Mouse (Mus musculus): ENCODE measurements around the gene Olfr610. TPM values are rescaled to one million over a fixed set of nuclear protein-coding genes. Genes with fewer than 3 reads are reported as not detected.

The Olfr610 gene
- not detected in 2 replicates for polyA plus RNA-seq (2012; ENCODE audit: low replicate concordance)

DNA sequence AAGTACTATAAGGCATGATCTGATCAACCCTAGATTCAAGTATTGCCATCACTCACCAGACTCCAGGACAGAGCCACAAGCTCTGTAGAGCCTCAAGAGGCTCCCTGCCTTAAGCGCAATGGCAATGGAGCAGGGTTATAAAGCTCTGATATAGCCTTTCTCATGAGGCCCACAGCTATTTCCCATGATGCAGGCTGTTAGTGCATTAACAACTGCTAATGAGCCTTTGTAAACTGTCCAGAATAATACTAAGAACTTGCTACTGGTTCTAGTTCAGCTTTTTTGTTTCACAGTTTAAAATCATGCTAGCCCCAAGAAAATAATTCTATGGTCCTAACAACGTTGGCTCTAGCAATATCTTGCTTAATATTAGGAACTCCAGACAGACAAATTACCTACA is at the start of gene Olfr610:
Olfr610 (minus strand) TSS at position 101 of the 400 bp plus-strand sequence.

DNA sequence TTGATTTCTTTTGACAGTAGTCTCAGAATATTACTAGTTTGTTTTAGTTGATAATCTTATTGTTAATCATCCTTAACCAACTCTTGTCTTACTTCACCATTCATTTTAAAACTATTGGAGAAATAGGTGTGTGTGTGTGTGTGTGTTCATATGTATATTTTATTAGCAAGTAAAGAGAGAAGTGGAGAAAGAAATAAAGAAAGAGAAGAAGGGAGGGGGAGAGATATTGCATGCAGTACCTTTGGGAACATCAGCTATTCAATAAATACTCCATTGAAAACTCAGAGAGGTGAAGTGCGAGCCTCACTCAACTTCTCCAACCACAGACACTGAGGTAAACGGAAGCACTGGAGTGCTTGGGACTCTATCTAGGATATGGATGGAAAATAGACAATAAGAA is 43.9 kb upstream of the Olfr610 start, which contains the start of gene Olfr615:
Olfr615 (plus strand) TSS at position 301 of the 400 bp plus-strand sequence.

DNA sequence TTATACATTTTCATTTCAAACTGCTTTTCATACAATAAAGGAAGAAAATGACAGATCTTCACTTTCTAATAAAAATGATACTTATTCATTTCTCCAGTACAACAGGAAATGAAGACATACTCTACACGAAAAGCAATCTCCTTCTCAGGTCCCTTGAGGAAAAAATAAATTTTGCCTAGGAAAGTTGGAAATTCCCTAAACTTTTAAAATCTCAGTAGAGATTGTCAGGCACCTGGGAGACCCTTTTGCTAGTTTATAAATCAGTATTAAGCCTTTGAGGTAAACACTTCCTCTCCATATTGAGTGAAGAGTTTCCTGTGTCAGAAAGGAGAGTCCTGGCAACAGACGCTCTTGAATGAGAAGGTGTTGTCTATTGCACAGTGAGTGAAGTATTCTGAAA is 35.9 kb upstream of the Olfr610 start, which contains the start of gene Olfr613:
Olfr613 (plus strand) TSS at position 301 of the 400 bp plus-strand sequence.

DNA sequence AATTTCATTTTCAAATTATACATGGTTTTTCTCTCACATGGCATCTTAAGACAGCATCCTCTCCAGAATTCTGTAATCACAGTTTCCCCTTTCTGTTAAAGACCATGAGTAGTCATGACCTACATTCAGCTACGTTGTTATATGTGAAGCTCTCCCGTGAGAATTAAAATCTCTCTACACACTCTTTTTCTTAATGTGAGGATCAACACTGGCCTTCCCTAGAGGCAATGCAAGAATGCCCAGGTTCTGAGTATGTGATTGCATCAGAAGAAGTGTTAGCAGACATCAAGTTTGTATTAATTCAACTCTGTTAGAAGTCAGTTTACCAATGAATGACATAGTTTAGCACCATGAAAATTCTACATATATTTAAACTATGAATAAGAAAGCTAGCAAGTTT is 30.7 kb upstream of the Olfr610 start, which contains the start of gene Olfr612:
Olfr612 (minus strand) TSS at position 101 of the 400 bp plus-strand sequence.

DNA sequence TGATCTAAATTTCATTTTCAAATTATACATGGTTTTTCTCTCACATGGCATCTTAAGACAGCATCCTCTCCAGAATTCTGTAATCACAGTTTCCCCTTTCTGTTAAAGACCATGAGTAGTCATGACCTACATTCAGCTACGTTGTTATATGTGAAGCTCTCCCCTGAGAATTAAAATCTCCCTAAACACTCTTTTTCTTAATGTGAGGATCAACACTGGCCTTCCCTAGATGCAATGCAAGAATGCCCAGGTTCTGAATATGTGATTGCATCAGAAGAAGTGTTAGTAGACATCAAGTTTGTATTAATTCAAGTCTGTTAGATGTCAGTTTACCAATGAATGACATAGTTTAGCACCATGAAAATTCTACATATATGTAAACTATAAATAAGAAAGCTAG is 8.8 kb upstream of the Olfr610 start, which contains the start of gene Olfr611:
Olfr611 (minus strand) TSS at position 101 of the 400 bp plus-strand sequence.

DNA sequence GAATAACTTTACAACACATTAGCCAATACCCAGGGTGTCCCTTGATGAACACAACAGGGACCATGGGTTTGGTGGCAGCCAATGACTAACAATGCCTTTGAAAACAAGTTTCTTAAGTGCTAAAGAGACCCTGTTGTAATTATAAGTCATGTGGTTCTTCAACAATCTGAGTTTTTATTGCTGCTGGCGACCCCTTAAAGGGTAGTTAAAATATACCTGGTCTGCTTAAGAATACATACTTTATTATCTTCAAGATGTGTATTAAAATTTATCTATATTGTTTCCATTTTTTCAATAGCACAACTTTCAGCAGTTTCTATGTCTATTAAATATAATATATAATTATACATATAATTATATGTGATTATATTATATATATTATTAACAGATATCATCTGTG is 14.0 kb downstream of the Olfr610 start, which contains the start of gene Olfr609:
Olfr609 (minus strand) TSS at position 101 of the 400 bp plus-strand sequence.

DNA sequence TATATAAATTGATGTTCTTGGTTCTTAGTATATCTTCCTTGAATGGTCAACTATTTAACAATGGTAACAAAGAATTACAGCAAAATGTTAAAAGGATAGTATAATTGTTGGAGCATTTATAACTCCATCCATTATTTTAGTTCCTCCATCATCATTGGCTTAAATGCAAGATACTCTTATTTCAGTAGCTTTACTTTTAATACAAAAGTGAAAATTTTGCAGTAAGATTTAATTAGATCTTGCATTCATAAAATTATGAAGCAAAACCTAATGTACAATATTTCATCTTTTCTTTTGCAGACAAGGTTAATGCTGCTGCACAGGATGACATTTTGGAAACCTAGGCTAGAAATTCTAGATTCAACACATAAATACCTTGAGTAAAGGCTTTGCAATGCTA is 42.3 kb downstream of the Olfr610 start, which contains the start of gene Olfr608:
Olfr608 (plus strand) TSS at position 301 of the 400 bp plus-strand sequence.

Other genes with a start within 250 kb of the Olfr610 start
- gene Olfr596, start 206.5 kb downstream of the Olfr610 start, polyA plus RNA-seq (2012; ENCODE audit: low replicate concordance) = not detected in 2 replicates
- gene Olfr597, start 195.8 kb downstream of the Olfr610 start, polyA plus RNA-seq (2012; ENCODE audit: low replicate concordance) = not detected in 2 replicates
- gene Olfr598, start 188.6 kb downstream of the Olfr610 start, polyA plus RNA-seq (2012; ENCODE audit: low replicate concordance) = not detected in 2 replicates
- gene Olfr599, start 176.2 kb downstream of the Olfr610 start, polyA plus RNA-seq (2012; ENCODE audit: low replicate concordance) = not detected in 2 replicates
- not detected in 2 replicates for gene Olfr600, start 162.5 kb downstream of the Olfr610 start, polyA plus RNA-seq (2012; ENCODE audit: low replicate concordance)
- gene Olfr601, start 149.5 kb downstream of the Olfr610 start, polyA plus RNA-seq (2012; ENCODE audit: low replicate concordance) = not detected in 2 replicates
- not detected in 2 replicates for gene Olfr603, start 125.9 kb downstream of the Olfr610 start, polyA plus RNA-seq (2012; ENCODE audit: low replicate concordance)
- gene Usp17lc, start 97.0 kb downstream of the Olfr610 start, polyA plus RNA-seq (2012; ENCODE audit: low replicate concordance) = not detected in 2 replicates
- not detected in 2 replicates for gene Olfr605, start 66.7 kb downstream of the Olfr610 start, polyA plus RNA-seq (2012; ENCODE audit: low replicate concordance)
- not detected in 2 replicates for gene Olfr606, start 63.1 kb downstream of the Olfr610 start, polyA plus RNA-seq (2012; ENCODE audit: low replicate concordance)
- not detected in 2 replicates for gene Olfr607, start 48.0 kb downstream of the Olfr610 start, polyA plus RNA-seq (2012; ENCODE audit: low replicate concordance)
- not detected in 2 replicates for gene Olfr608, start 42.2 kb downstream of the Olfr610 start, polyA plus RNA-seq (2012; ENCODE audit: low replicate concordance)
- gene Olfr609, start 14.1 kb downstream of the Olfr610 start, polyA plus RNA-seq (2012; ENCODE audit: low replicate concordance) = not detected in 2 replicates
- gene Olfr611, start 8.7 kb upstream of the Olfr610 start, polyA plus RNA-seq (2012; ENCODE audit: low replicate concordance) = not detected in 2 replicates
- gene Olfr612, start 30.6 kb upstream of the Olfr610 start, polyA plus RNA-seq (2012; ENCODE audit: low replicate concordance) = not detected in 2 replicates
- not detected in 2 replicates for gene Olfr613, start 36.0 kb upstream of the Olfr610 start, polyA plus RNA-seq (2012; ENCODE audit: low replicate concordance)
- not detected in 2 replicates for gene Olfr615, start 44.0 kb upstream of the Olfr610 start, polyA plus RNA-seq (2012; ENCODE audit: low replicate concordance)
- not detected in 2 replicates for gene Olfr616, start 57.0 kb upstream of the Olfr610 start, polyA plus RNA-seq (2012; ENCODE audit: low replicate concordance)
- gene Olfr617, start 60.9 kb upstream of the Olfr610 start, polyA plus RNA-seq (2012; ENCODE audit: low replicate concordance) = not detected in 2 replicates
- gene Olfr618, start 78.0 kb upstream of the Olfr610 start, polyA plus RNA-seq (2012; ENCODE audit: low replicate concordance) = 0.15 TPM in 1 of 2 replicates, not detected in the other
- gene Olfr619, start 88.5 kb upstream of the Olfr610 start, polyA plus RNA-seq (2012; ENCODE audit: low replicate concordance) = not detected in 2 replicates
- gene Olfr620, start 100.4 kb upstream of the Olfr610 start, polyA plus RNA-seq (2012; ENCODE audit: low replicate concordance) = not detected in 2 replicates
- gene Olfr622, start 130.6 kb upstream of the Olfr610 start, polyA plus RNA-seq (2012; ENCODE audit: low replicate concordance) = not detected in 2 replicates
- gene Olfr623, start 151.6 kb upstream of the Olfr610 start, polyA plus RNA-seq (2012; ENCODE audit: low replicate concordance) = not detected in 2 replicates
- gene Olfr624, start 159.1 kb upstream of the Olfr610 start, polyA plus RNA-seq (2012; ENCODE audit: low replicate concordance) = not detected in 2 replicates
- gene Olfr625-ps1, start 170.6 kb upstream of the Olfr610 start, polyA plus RNA-seq (2012; ENCODE audit: low replicate concordance) = not detected in 2 replicates
- not detected in 2 replicates for gene Olfr243, start 202.5 kb upstream of the Olfr610 start, polyA plus RNA-seq (2012; ENCODE audit: low replicate concordance)
- not detected in 2 replicates for gene Olfr628, start 218.3 kb upstream of the Olfr610 start, polyA plus RNA-seq (2012; ENCODE audit: low replicate concordance)
- not detected in 2 replicates for gene Olfr629, start 232.8 kb upstream of the Olfr610 start, polyA plus RNA-seq (2012; ENCODE audit: low replicate concordance)
- not detected in 2 replicates for gene Olfr630, start 245.2 kb upstream of the Olfr610 start, polyA plus RNA-seq (2012; ENCODE audit: low replicate concordance)